ENCODE assay signal across 10 mouse cellular contexts in genomic region chr11:103675556-103675955, GRCm38 (mm10). TPM values are rescaled to one million over a fixed set of nuclear protein-coding genes. Genes with fewer than 3 reads are reported as not detected.
A peak's percentile ranks its signal among the peaks of the same experiment; 100 is the strongest.
DNase-seq lines count a peak whose midpoint lies in the region; TF ChIP-seq lines count a peak whose summit lies in the region.
"Had no signal": no experiment of that assay in that cellular context is flagged by ENCODE, and none has a peak within 500 bp of the region (broad histone marks: within the 10 kb centered on the region; RNA-seq: fewer than 3 reads in every experiment).

No protein-coding gene starts in this region.

- H3K4me1 ChIP-seq in heart, adult 2 months (ENCODE audit: control insufficient read depth, insufficient read depth, low read length), result no peaks in the 10 kb centered on the region
- H3K4me1 ChIP-seq: embryonic facial prominence, embryonic 12.5 days; midbrain, embryonic 12.5 days had no signal

- no peak overlapping the region for H3K27ac ChIP-seq in heart, adult 2 months
- H3K27ac ChIP-seq: embryonic facial prominence, embryonic 12.5 days; midbrain, embryonic 12.5 days had no signal

- DNase-seq in heart, adult 2 months, result peak; percentile 30 to 41
- no peak for DNase-seq in heart, postnatal 25 days (ENCODE audit: low spot score)
- peak; percentile 80 for DNase-seq in NIH3T3 (ENCODE audit: low read depth)
- DNase-seq in cerebellum, postnatal 25 days, result peak; percentile 71 to 84
- peak; percentile 33 to 53 for DNase-seq in heart, postnatal 14 days
- peak; percentile 81 for DNase-seq in layer of hippocampus, adult 9-11 months
- DNase-seq in mesoderm, embryonic 11.5 days (ENCODE audit: low read depth, low spot score), result peak; percentile 67
- DNase-seq in spleen, postnatal 10 days (ENCODE audit: low spot score in 2 of 2), result peak; percentile 27 to 61

- no peaks in the 10 kb centered on the region for H3K27me3 ChIP-seq in heart, adult 2 months (ENCODE audit: control insufficient read depth, insufficient read depth, low read length)
- H3K27me3 ChIP-seq: embryonic facial prominence, embryonic 12.5 days; midbrain, embryonic 12.5 days had no signal

- no peak overlapping the region for H3K9ac ChIP-seq in heart, adult 2 months (ENCODE audit: low read depth, low read length)
- H3K9ac ChIP-seq: embryonic facial prominence, embryonic 12.5 days; midbrain, embryonic 12.5 days had no signal

- TF ChIP-seq CTCF in heart, adult 2 months (IDR thresholded peaks at IDR 0.05), result peak; percentile 90

- intact Hi-C loops in heart, adult 2 months (cut with DNase I), result loop anchor here (1.0 to 5.0 kb wide), 2 partner anchors 36 to 47 kb away; no protein-coding TSS in a partner anchor
- intact Hi-C loops in heart, postnatal 25 days (cut with DNase I), result loop anchor here (1.0 to 10.0 kb wide), 3 partner anchors 36 to 321 kb away; no protein-coding TSS in a partner anchor
- intact Hi-C loops in heart, postnatal 14 days (cut with DNase I), result loop anchor here (2.0 to 10.0 kb wide), 3 partner anchors 37 to 341 kb away; partner anchors contain the start of gene Lyzl6

- H3K4me3 ChIP-seq in heart, adult 2 months, result no peak overlapping the region
- H3K4me3 ChIP-seq: embryonic facial prominence, embryonic 12.5 days; midbrain, embryonic 12.5 days had no signal

- WGBS in heart, adult 2 months, result 62% methylated on average over 3 of the region's 3 CpGs

- H3K36me3 ChIP-seq in heart, adult 2 months (ENCODE audit: control insufficient read depth, insufficient read depth, low read length), result no peaks in the 10 kb centered on the region

- no peak for TF ChIP-seq POLR2A in heart, adult 2 months (IDR thresholded peaks at IDR 0.05; ENCODE audit: insufficient read depth, low read depth, low read length)

- no peak for TF ChIP-seq EP300 in heart, adult 2 months (IDR thresholded peaks at IDR 0.05; ENCODE audit: insufficient read depth, low read depth, low read length)

- no peaks in the 10 kb centered on the region for H3K79me2 ChIP-seq in heart, adult 2 months (replicated peaks; ENCODE audit: control insufficient read depth, insufficient read depth, low read length)

RNA-seq across cellular contexts. Expression of gene Gosr2, which starts 22.1 kb away (rescaled TPM):
- 10 to 100 TPM; 33.2 to 37.8 TPM for total RNA-seq in heart, adult 2 months (2021)
- polyA plus RNA-seq in heart, adult 2 months (2012; rRNA removed), result 49.7 and 69.7 TPM in 2 replicates
- total RNA-seq in heart, postnatal 25 days (2021), result 10 to 100 TPM; 39.2 to 39.3 TPM
- 10 to 100 TPM; 41.2 to 43.1 TPM for total RNA-seq in heart, postnatal 14 days (2021)

RNA-seq across cellular contexts. Expression of gene Rprml, which starts 26.2 kb away (rescaled TPM):
- total RNA-seq in heart, adult 2 months (2021), result not detected
- not detected in 2 replicates for polyA plus RNA-seq in heart, adult 2 months (2012; rRNA removed)
- total RNA-seq in heart, postnatal 25 days (2021), result not detected
- total RNA-seq in heart, postnatal 14 days (2021), result not detected
- polyA plus RNA-seq: midbrain, embryonic 12.5 days had no signal

RNA-seq across cellular contexts. Expression of gene Lyzl6, which starts 36.9 kb away (rescaled TPM):
- total RNA-seq in heart, adult 2 months (2021), result not detected
- not detected in 2 replicates for polyA plus RNA-seq in heart, adult 2 months (2012; rRNA removed)
- not detected for total RNA-seq in heart, postnatal 25 days (2021)
- total RNA-seq in heart, postnatal 14 days (2021), result not detected
- polyA plus RNA-seq: embryonic facial prominence, embryonic 12.5 days; midbrain, embryonic 12.5 days had no signal

RNA-seq across cellular contexts. Expression of gene Gm884, which starts 54.6 kb away (rescaled TPM):
- total RNA-seq in heart, adult 2 months (2021), result not detected
- under 0.01 TPM in 1 of 2 replicates, not detected in the other for polyA plus RNA-seq in heart, adult 2 months (2012; rRNA removed)
- not detected for total RNA-seq in heart, postnatal 25 days (2021)
- total RNA-seq in heart, postnatal 14 days (2021), result not detected
- polyA plus RNA-seq: embryonic facial prominence, embryonic 12.5 days; midbrain, embryonic 12.5 days had no signal
